Mouse (Mus musculus): Measurements from ENCODE around the gene Galnt2. TPM values are rescaled to one million over a fixed set of nuclear protein-coding genes. Genes with fewer than 3 reads are reported as not detected.

The Galnt2 gene
- polyA plus RNA-seq, 1 experiment from 2014 or later: 23.5 TPM

DNA sequence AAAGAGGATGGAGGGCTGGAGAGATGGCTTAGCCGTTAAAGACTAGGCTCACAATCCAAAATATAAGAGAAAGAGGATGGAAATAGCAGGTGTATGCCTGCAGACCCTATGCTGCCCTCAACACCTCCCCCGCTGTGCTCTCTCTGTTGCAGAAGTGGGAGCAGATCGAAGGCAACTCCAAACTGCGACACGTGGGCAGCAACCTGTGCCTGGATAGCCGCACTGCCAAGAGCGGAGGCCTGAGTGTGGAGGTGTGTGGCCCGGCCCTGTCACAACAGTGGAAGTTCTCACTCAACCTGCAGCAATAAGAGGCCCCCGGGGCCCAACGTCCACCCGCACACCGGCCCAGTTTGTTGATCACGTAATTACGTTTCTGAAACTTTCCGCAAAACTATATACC lies 112.0 kb downstream of the Galnt2 start:
- peaks cover 5% of the 10 kb centered on the region; the same call in 1 of the 2 replicates for H3K4me1 ChIP-seq (ENCODE audit: insufficient read depth)
- H3K4me3 ChIP-seq (ENCODE audit: low read depth, low read length): no peak overlapping the region
- no peak for DNase-seq
- peaks cover 28% of the 10 kb centered on the region for H3K36me3 ChIP-seq (replicated peaks; ENCODE audit: insufficient read depth, low read length)
- no peak for TF ChIP-seq EP300 (IDR thresholded peaks at IDR 0.05; ENCODE audit: low read depth)
- no peak for TF ChIP-seq CTCF (IDR thresholded peaks at IDR 0.05; ENCODE audit: low read depth)
- H3K9me3 ChIP-seq (ENCODE audit: low read length): no peaks in the 10 kb centered on the region
- ATAC-seq: no peak
- no peak overlapping the region for H3K27ac ChIP-seq (ENCODE audit: low read depth)
- H3K4me2 ChIP-seq (ENCODE audit: low read depth, low read length): no peak overlapping the region
- H3K27me3 ChIP-seq (ENCODE audit: insufficient read depth, low read length): no peaks in the 10 kb centered on the region
- 83% methylated on average over 15 of the region's 15 CpGs for WGBS (ENCODE audit: insufficient replicate concordance)
- no peak overlapping the region for H3K9ac ChIP-seq (replicated peaks)

DNA sequence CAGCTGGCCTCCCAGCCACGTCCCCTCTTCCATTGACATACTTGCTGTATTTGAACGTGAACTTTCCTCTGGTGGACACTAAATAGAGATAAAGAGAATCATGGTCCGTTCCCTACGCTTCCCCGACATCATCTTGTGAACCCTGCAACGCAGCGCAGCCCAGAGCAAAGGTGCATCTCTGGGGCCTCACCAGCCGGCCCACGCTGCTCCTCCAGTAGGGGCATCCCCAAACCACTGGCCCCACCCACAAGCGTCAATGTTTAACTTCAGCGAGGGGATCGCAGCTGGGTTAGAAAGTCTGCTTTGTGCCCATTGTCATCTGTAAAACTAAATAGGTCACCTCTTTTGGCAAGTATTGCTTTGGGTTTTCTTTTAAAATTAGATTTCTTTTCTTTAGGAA lies 112.8 kb downstream of the Galnt2 start:
- peak; percentile 65 for DNase-seq
- H3K9me3 ChIP-seq (ENCODE audit: low read length): no peaks in the 10 kb centered on the region
- no peak overlapping the region for H3K4me2 ChIP-seq (ENCODE audit: low read depth, low read length)
- no peak overlapping the region for H3K9ac ChIP-seq (replicated peaks)
- H3K4me1 ChIP-seq (ENCODE audit: insufficient read depth): peaks cover 5% of the 10 kb centered on the region; the same call in 1 of the 2 replicates
- no peaks in the 10 kb centered on the region for H3K27me3 ChIP-seq (ENCODE audit: insufficient read depth, low read length)
- TF ChIP-seq CTCF (IDR thresholded peaks at IDR 0.05; ENCODE audit: low read depth) (no peak), EP300 (IDR thresholded peaks at IDR 0.05; ENCODE audit: low read depth) (no peak)
- no peak overlapping the region for H3K27ac ChIP-seq (ENCODE audit: low read depth)
- 59% methylated on average over 12 of the region's 12 CpGs for whole genome bisulfite sequencing (ENCODE audit: insufficient replicate concordance)
- no peak overlapping the region for H3K4me3 ChIP-seq (ENCODE audit: low read depth, low read length)
- ATAC-seq: peak; percentile 66
- peaks cover 24% of the 10 kb centered on the region for H3K36me3 ChIP-seq (replicated peaks; ENCODE audit: insufficient read depth, low read length)

DNA sequence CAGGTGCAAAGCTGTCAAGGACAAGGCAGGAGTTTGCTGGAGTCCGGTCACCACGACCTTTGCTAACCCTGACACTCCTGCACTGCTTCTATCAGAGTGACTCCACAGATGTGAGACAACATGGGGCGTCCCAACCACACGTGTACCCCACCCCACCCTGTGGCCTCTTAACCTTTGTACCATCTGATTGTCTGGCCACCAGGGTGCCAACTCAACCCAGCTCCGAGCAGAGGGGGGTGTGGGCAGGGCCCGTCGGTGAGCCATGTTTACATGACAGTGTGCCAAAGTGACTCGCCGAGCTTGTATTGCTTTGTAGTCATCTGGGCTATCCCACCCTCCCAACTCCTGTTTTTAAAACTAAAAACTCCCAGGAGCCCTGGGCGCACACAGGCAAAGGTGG lies 113.9 kb downstream of the Galnt2 start:
- Histone ChIP-seq H3K9ac (replicated peaks) (no peak overlapping the region), H3K27me3 (ENCODE audit: insufficient read depth, low read length) (no peaks in the 10 kb centered on the region), H3K36me3 (replicated peaks; ENCODE audit: insufficient read depth, low read length) (peaks cover 16% of the 10 kb centered on the region), H3K27ac (ENCODE audit: low read depth) (no peak overlapping the region), H3K4me2 (ENCODE audit: low read depth, low read length) (no peak overlapping the region), H3K4me3 (ENCODE audit: low read depth, low read length) (no peak overlapping the region), H3K9me3 (ENCODE audit: low read length) (no peaks in the 10 kb centered on the region), H3K4me1 (ENCODE audit: insufficient read depth) (peaks cover 5% of the 10 kb centered on the region; the same call in 1 of the 2 replicates)
- ATAC-seq (peak; percentile 80), DNase-seq (peak; percentile 52)
- 65% methylated on average over 10 of the region's 10 CpGs for WGBS (ENCODE audit: insufficient replicate concordance)
- TF ChIP-seq CTCF (IDR thresholded peaks at IDR 0.05; ENCODE audit: low read depth) (no peak), EP300 (IDR thresholded peaks at IDR 0.05; ENCODE audit: low read depth) (no peak)

DNA sequence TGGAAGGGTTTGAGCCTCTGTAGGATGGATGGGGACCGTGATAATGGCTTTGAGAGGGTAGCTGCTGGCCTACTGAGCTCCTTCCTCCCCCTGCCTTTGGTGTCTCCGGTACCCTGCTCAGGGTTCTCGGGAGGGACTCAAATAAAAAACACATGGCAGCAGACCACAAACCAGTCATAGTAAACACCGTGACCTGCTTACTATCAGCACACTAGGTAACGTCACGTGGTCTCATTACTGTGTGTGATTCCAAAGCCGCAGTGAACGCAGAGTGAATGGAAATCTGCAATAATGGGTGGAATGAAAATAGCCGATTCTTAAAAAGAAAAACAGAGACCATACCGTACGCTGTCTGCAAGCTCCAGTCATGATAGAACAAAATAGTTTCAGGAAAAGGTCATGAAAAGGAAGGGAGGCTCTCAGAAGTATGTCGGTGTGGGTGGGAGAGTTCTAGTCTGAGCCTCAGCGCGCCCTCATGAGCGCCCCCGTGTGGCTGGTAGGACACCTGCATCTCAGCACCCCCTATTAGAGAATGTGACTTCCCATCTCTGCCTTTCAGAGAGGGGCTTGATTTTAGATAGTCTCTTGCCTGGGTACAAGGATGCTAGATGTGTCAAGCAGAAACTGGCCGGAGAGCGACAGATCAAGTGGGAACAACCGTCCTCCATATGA lies 115.8 kb downstream of the Galnt2 start:
- peak; percentile 79 for DNase-seq
- Histone ChIP-seq H3K9me3 (ENCODE audit: low read length) (no peaks in the 10 kb centered on the region), H3K4me3 (ENCODE audit: low read depth, low read length) (no peak overlapping the region), H3K4me1 (ENCODE audit: insufficient read depth) (peaks cover 5% of the 10 kb centered on the region; the same call in 1 of the 2 replicates), H3K4me2 (ENCODE audit: low read depth, low read length) (no peak overlapping the region), H3K27me3 (ENCODE audit: insufficient read depth, low read length) (no peaks in the 10 kb centered on the region), H3K36me3 (replicated peaks; ENCODE audit: insufficient read depth, low read length) (peaks cover 13% of the 10 kb centered on the region), H3K27ac (ENCODE audit: low read depth) (no peak overlapping the region), H3K9ac (replicated peaks) (no peak overlapping the region)
- 43% methylated on average over 19 of the region's 19 CpGs for WGBS (ENCODE audit: insufficient replicate concordance)
- ATAC-seq: peak; percentile 28; the same call in 1 of the 2 replicates
- TF ChIP-seq CTCF (IDR thresholded peaks at IDR 0.05; ENCODE audit: low read depth) (peak; percentile 95), EP300 (IDR thresholded peaks at IDR 0.05; ENCODE audit: low read depth) (no peak)

DNA sequence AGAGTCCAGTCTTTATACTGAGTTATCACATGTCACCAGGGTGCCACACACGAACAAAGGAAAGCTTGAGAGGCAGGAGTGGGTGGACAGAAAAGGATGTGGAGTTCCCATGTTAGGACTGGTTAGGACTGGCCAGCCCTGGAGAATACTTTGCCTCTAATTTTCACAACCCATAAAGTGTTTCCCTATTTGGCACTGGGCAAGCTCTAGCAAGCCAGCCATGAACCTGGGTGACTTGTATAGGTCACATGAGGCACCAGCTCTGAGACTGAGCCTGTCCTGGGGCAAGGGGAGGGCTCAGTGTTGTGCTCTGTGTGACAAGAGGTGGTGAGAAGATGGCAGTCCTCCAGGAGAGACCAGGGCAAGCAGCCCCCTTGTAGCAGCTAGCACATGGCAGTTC lies 116.9 kb downstream of the Galnt2 start:
- Histone ChIP-seq H3K4me2 (ENCODE audit: low read depth, low read length) (no peak overlapping the region), H3K4me1 (ENCODE audit: insufficient read depth) (peaks cover 5% of the 10 kb centered on the region; the same call in 1 of the 2 replicates), H3K4me3 (ENCODE audit: low read depth, low read length) (no peak overlapping the region), H3K36me3 (replicated peaks; ENCODE audit: insufficient read depth, low read length) (peaks cover 10% of the 10 kb centered on the region), H3K9ac (replicated peaks) (no peak overlapping the region), H3K27me3 (ENCODE audit: insufficient read depth, low read length) (no peaks in the 10 kb centered on the region), H3K9me3 (ENCODE audit: low read length) (no peaks in the 10 kb centered on the region), H3K27ac (ENCODE audit: low read depth) (no peak overlapping the region)
- WGBS (ENCODE audit: insufficient replicate concordance): 42% methylated on average over 1 of the region's 1 CpGs
- DNase-seq (no peak), ATAC-seq (no peak)
- TF ChIP-seq EP300 (IDR thresholded peaks at IDR 0.05; ENCODE audit: low read depth) (no peak), CTCF (IDR thresholded peaks at IDR 0.05; ENCODE audit: low read depth) (no peak)

DNA sequence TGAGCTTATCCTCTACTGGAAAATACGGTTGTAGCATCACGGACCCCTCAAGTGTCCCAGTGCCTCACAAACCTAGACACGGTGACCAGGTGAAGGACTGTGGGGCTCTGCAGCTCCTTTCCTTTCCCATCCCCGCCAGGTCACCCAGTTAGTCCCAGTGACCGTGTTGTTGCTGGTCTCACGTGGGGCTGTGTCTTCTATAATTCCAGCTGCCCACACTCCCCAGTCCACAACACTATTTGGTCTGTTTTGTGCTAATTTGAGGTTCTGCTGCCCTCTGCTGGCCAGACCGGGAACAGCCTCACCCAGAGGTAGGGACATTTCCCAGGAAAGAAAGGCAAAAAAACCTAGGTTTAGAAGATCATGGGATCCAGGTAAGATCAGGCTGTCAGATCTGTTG lies 118.5 kb downstream of the Galnt2 start:
- H3K27ac ChIP-seq (ENCODE audit: low read depth): no peak overlapping the region
- no peaks in the 10 kb centered on the region for H3K27me3 ChIP-seq (ENCODE audit: insufficient read depth, low read length)
- ATAC-seq (0 out of 2 replicates have a peak, but pooled peaks have one; percentile 29), DNase-seq (peak; percentile 85)
- no peaks in the 10 kb centered on the region for H3K9me3 ChIP-seq (ENCODE audit: low read length)
- H3K4me3 ChIP-seq (ENCODE audit: low read depth, low read length): no peak overlapping the region
- peaks cover 3% of the 10 kb centered on the region; the same call in 1 of the 2 replicates for H3K36me3 ChIP-seq (replicated peaks; ENCODE audit: insufficient read depth, low read length)
- 42% methylated on average over 7 of the region's 7 CpGs for WGBS (ENCODE audit: insufficient replicate concordance)
- TF ChIP-seq CTCF (IDR thresholded peaks at IDR 0.05; ENCODE audit: low read depth) (peak; percentile 96), EP300 (IDR thresholded peaks at IDR 0.05; ENCODE audit: low read depth) (no peak)
- peaks cover 2% of the 10 kb centered on the region; the same call in 1 of the 2 replicates for H3K4me1 ChIP-seq (ENCODE audit: insufficient read depth)
- no peak overlapping the region for H3K9ac ChIP-seq (replicated peaks)
- H3K4me2 ChIP-seq (ENCODE audit: low read depth, low read length): no peak overlapping the region

Measured in liver, postnatal 0 days (tissue).